Mouse (Mus musculus) heart, embryonic 12.5 days (tissue): ENCODE results near the gene Ktn1. TPM values are rescaled to one million over a fixed set of nuclear protein-coding genes. Genes with fewer than 3 reads are reported as not detected.

Experiments
- ATAC-seq: fragments of 200-750 bp; cut with Nextera tagmentation; 2 replicates; pipeline ENCODE4 v1.8.0; 2017; ENCODE audit warnings: moderate TSS enrichment, moderate library complexity; ENCODE audit not compliant: insufficient number of reproducible peaks, low FRiP score
- H3K27ac ChIP-seq: fragments of 300-500 bp; sonication (generic); 2 replicates; pipeline ENCODE4 v1.5.1; 2016; ENCODE audit warnings: mild to moderate bottlenecking, moderate library complexity; ENCODE audit not compliant: poor library complexity, severe bottlenecking
- H3K27me3 ChIP-seq: fragments of 300-500 bp; sonication (generic); replicated peaks from 2 replicates; pipeline ENCODE4 v1.6.1; 2016; ENCODE audit warnings: mild to moderate bottlenecking, moderate library complexity
- H3K36me3 ChIP-seq: fragments of 300-500 bp; sonication (generic); 2 replicates; pipeline ENCODE4 v1.6.1; 2016; ENCODE audit warnings: mild to moderate bottlenecking, moderate library complexity
- H3K4me1 ChIP-seq: fragments of 300-500 bp; sonication (generic); replicated peaks from 2 replicates; pipeline ENCODE4 v1.6.1; 2016; ENCODE audit warnings: mild to moderate bottlenecking
- H3K4me2 ChIP-seq: fragments of 300-500 bp; sonication (generic); 2 replicates; pipeline ENCODE4 v1.6.1; 2016; ENCODE audit warnings: mild to moderate bottlenecking, moderate library complexity
- H3K4me3 ChIP-seq: fragments of 300-500 bp; sonication (generic); 2 replicates; pipeline ENCODE4 v1.5.1; 2016; ENCODE audit warnings: mild to moderate bottlenecking
- H3K9ac ChIP-seq: fragments of 300-500 bp; sonication (generic); 2 replicates; pipeline ENCODE4 v1.6.1; 2016; ENCODE audit warnings: mild to moderate bottlenecking, moderate library complexity
- H3K9me3 ChIP-seq: fragments of 300-500 bp; sonication (generic); replicated peaks from 2 replicates; pipeline ENCODE4 v1.6.1; 2016; ENCODE audit warnings: mild to moderate bottlenecking, moderate library complexity
- whole genome bisulfite sequencing: fragments of 180-500 bp; shearing (Covaris S2); methylation state at CpG from one replicate; pipeline ENCODE4 v1.1.7; 2016; 5-methylcytosine and 5-hydroxymethylcytosine counted together
- polyA plus RNA-seq: library from polyadenylated mRNA; unstranded; fragments of >200 nt; fragmentation: Nextera tagmentation; extraction: Ambion mirVana; gene quantifications from 2 replicates; pipeline ENCODE4 v1.2.1, GENCODE M21; 2016

Ktn1 gene
- polyA plus RNA-seq, 1 experiment from 2014 or later: 93.5 TPM

DNA sequence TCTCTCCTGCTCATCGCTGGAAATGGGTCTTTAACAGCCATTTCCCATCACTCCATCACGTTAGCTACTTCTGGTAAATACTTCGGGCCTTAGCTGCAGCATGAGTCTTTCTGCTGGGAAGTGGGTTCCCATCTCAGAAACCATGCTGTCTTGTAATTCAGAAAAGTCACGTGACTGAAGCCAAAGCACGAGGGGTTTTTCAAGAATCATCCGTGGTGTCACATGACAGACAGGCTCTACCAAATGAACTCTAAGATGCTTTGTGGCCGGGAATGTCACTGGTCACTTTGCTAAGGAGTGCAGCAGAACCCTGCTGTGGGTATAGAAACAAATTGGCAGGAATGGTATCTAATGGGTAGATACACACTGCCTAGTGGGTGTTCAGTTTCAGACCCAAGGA, 2.6 kb upstream of the Ktn1 start:
- WGBS: 60% methylated on average over 7 of the region's 7 CpGs
- peaks cover 14% of the 10 kb centered on the region for H3K4me1 ChIP-seq
- H3K9me3 ChIP-seq: no peaks in the 10 kb centered on the region
- ATAC-seq: no peak
- no peak overlapping the region for H3K27ac ChIP-seq
- H3K27me3 ChIP-seq: no peaks in the 10 kb centered on the region
- H3K4me2 ChIP-seq: no peak overlapping the region
- no peaks in the 10 kb centered on the region for H3K36me3 ChIP-seq
- H3K4me3 ChIP-seq: no peak overlapping the region
- no peak overlapping the region for H3K9ac ChIP-seq

DNA sequence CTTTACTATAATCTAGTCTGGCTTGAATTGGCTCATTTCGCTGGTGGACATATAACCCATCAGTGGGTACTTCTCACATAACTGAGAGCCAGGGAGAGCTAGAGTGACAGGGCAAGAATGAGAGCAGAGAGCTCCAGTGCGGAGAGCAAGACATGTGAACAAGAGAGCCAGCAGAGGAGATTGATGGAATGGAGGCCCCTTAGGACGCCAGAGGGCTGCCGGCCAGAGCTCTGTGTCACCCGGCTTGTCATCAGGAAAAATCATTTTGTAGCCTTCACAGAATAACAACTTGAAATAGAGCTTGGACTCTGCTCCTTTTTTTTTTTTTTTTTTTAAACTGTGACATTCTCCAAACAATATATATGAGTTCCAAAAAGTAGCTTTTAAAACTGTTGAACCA, 2.0 kb upstream of the Ktn1 start:
- Histone ChIP-seq H3K27ac (no peak overlapping the region), H3K4me3 (no peak overlapping the region), H3K27me3 (no peaks in the 10 kb centered on the region), H3K9ac (no peak overlapping the region), H3K36me3 (no peaks in the 10 kb centered on the region), H3K4me1 (peaks cover 19% of the 10 kb centered on the region), H3K9me3 (no peaks in the 10 kb centered on the region), H3K4me2 (no peak overlapping the region)
- 44% methylated on average over 5 of the region's 5 CpGs for WGBS
- ATAC-seq: no peak

DNA sequence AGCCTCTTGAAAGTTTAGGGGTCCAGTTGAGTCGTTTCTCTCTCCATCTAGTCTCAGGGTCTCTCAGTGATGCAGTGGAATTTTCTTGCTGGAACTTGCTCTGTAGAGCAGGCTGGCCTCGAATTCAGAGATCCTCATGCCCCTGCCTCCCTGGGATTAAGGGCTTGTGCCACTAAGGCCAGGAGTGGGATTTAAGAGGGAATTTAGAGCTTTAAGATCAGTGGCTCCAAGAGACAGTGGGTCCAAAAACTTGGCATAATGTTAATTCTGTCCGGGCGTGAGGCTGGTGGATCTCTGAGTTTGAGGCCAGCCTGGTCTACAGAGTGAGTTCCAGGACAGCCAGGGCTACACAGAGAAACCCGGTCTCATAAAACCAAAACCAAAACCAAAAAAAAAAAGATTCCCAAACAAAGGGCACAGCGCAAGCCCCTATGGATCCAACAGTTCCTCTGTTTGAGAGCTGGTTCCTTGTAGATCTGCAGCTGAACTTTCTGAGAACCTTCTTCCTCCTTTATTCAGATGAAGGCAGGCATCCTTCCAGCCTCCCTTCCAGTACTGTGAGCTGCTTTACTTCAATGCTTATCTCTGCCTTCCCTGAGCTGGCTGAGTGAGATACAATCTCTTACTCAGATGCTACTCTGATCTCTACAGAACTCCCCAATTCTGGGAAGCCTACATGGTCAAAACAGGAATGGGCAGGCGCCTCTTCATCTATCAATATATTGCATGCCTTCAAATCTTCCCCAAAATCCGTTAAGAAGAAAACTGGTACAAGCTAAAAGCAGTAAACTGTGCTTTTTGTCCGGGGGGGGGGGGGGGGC, 1.3 kb upstream of the Ktn1 start:
- Histone ChIP-seq H3K4me2 (no peak overlapping the region), H3K9ac (no peak overlapping the region), H3K27ac (no peak overlapping the region), H3K4me1 (peaks cover 21% of the 10 kb centered on the region), H3K4me3 (no peak overlapping the region), H3K36me3 (no peaks in the 10 kb centered on the region), H3K27me3 (no peaks in the 10 kb centered on the region), H3K9me3 (no peaks in the 10 kb centered on the region)
- ATAC-seq: no peak
- WGBS: 70% methylated on average over 9 of the region's 9 CpGs

DNA sequence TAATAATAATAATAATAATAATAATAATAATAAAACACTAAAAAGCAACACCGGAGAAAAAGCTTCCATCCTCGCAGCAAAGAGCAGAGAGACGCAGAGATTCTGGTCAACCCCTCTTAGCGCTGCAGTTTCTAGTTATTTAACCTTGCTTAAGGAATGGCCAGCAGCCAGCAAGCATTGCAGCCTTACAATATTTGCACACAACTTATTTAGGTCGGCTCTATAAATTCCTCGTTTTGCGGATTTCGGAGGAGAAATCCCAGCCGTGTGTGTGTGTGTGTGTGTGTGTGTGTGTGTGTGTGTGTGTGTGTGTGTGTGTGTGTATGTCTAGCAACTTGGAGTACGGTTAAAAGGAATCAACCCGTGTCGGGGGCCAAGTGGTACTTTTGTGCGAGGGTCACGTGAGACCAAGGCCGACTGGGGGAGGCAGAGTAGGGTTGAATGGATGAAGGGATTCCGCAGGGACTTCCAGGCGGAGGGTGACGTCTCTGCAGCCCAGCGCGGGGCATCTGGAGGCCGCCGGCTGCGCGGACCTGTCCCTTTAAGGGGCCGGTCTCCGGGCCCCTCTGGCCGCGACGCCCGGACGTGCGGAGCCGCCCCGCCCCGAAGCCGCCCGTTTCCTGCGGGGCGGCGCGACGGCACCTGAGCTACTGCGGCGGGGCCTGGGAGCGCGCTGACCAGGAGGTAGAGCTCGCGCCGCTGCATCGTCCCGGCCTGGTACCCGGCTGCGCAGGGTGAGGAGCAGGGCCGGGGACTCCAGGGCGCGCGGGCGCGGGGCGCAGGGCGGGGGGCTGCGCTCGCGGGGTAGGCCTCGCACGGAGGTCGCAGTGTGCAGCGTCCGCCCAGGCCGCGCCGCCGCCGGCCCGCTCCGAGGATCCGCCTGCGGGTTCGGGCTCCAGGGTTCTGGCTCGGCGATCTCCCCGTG, 720 bp downstream of the Ktn1 start:
- WGBS: under 1% methylated on average over 82 of the region's 82 CpGs
- ATAC-seq: peak; percentile 95
- Histone ChIP-seq H3K9ac (peak overlapping the region; percentile 99), H3K4me3 (peak overlapping the region; percentile 99), H3K4me2 (peak overlapping the region; percentile 85), H3K4me1 (peaks cover 21% of the 10 kb centered on the region), H3K36me3 (no peaks in the 10 kb centered on the region), H3K27ac (peak overlapping the region; percentile 99), H3K27me3 (no peaks in the 10 kb centered on the region), H3K9me3 (no peaks in the 10 kb centered on the region)

DNA sequence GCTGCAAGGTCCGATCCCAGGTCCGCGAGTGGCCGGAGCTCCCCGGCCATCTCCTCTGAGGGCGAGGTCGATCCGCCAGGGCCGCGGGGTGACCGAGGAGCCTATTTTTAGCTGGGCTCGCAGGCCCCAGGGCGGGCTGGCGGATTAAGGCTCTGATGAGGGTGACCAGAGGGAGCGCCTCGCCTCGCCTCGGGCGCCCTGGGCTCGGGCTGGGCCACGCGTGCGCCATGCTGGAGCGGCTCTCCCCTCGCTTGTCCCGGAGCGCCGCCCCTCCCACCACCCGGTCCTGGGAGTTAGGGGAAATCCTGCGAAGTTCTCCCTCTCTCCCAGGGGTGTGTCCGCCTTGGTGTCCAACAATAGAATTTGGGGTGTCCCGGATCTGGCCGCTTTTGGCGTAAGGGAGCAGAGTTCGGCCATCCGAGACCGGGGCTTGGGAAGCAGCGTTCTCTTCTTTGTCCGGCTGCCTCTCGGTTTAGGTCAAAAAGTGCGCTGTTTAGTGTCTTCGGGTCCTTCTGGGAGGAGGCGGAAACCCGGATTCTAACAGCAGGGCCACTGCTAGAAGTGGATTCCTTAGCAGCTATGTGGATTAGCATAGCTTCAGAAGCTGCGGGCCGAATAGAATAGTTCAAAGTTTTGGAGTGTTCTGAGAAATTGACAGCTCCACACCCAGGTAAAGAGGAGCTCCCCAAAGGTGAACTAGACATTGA, 1.5 kb downstream of the Ktn1 start:
- no peaks in the 10 kb centered on the region for H3K27me3 ChIP-seq
- WGBS: under 1% methylated on average over 46 of the region's 46 CpGs
- H3K9ac ChIP-seq: peak overlapping the region; percentile 99
- peaks cover 24% of the 10 kb centered on the region for H3K4me1 ChIP-seq
- H3K4me3 ChIP-seq: peak overlapping the region; percentile 99
- H3K36me3 ChIP-seq: 0 out of 2 replicates have a peak, but pooled peaks cover 2% of the 10 kb centered on the region
- H3K4me2 ChIP-seq: peak overlapping the region; percentile 85
- no peaks in the 10 kb centered on the region for H3K9me3 ChIP-seq
- H3K27ac ChIP-seq: peak overlapping the region; percentile 99
- peak; percentile 84 for ATAC-seq

DNA sequence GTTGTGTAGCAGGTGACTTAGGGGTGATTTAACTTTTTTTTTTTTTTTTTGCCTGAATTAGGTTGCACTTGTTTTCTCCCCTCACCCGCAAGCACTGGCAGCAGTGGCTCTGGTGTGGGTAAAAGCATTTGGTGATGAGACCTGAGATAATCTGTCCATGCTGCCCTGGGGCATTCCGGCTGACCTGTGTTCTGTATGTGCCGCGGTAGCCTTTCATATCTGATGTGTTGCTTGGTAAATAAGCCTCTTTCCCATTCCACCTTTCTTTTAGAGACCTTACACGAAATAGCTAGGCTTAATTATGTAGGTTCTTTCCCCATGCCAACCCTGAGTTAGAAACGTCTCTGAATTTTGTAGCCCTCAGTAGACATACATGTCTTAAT, 2.1 kb downstream of the Ktn1 start:
- Histone ChIP-seq H3K9ac (peak overlapping the region; percentile 99), H3K27me3 (no peaks in the 10 kb centered on the region), H3K4me3 (peak overlapping the region; percentile 99), H3K36me3 (0 out of 2 replicates have a peak, but pooled peaks cover 2% of the 10 kb centered on the region), H3K9me3 (no peaks in the 10 kb centered on the region), H3K4me1 (peaks cover 24% of the 10 kb centered on the region), H3K4me2 (peak overlapping the region; percentile 85), H3K27ac (peak overlapping the region; percentile 99; the same call in 1 of the 2 replicates)
- ATAC-seq: no peak
- WGBS: 21% methylated on average over 6 of the region's 6 CpGs

DNA sequence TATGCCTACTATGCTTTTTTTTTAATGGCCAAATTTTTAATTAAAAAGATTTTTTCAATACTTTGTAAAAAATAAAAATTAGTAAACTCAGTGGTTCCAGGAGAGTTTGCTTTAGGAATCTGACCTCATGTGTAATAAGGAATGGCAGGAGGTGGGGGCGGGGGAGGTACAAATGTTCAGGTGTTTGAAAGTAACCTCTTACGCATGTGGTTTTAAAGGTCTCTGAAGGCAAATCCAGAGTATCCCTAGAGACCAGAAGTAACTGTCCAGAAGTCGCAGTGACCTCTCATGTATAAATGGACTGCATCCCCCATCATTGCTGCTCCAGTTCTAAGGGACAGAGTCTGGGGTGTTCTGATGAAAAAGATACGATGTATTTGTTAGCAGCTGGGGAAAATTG, 3.0 kb downstream of the Ktn1 start:
- Histone ChIP-seq H3K4me3 (no peak overlapping the region), H3K4me1 (peaks cover 20% of the 10 kb centered on the region), H3K4me2 (0 out of 2 replicates have a peak overlapping the region, but pooled peaks have one; percentile 40), H3K27ac (no peak overlapping the region), H3K27me3 (no peaks in the 10 kb centered on the region), H3K9me3 (no peaks in the 10 kb centered on the region), H3K9ac (0 out of 2 replicates have a peak overlapping the region, but pooled peaks have one; percentile 31), H3K36me3 (peaks cover 8% of the 10 kb centered on the region; the same call in 1 of the 2 replicates)
- ATAC-seq: no peak
- WGBS: 85% methylated on average over 4 of the region's 4 CpGs

DNA sequence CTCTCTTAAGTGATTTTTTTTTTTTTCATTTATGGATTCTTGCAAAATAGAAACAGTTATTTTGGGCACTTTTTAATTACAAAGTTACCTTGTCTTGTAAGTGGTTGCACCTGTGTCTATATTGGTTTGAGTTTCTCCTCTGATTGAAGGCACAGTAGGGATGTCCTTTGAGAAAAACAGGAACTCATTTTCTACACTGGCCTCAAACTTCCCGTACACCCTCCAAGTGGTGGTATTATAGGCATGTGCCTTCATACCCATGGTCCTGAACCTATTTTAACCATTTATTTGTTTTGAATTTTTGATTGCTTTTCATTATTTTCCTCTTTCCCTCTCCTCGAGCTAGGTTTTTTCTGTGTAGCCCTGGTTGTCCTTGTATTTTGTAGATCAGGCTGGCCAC, 7.2 kb downstream of the Ktn1 start:
- no peaks in the 10 kb centered on the region for H3K9me3 ChIP-seq
- H3K9ac ChIP-seq: no peak overlapping the region
- no peak for ATAC-seq
- 87% methylated on average over 2 of the region's 2 CpGs for WGBS
- no peak overlapping the region for H3K27ac ChIP-seq
- H3K4me3 ChIP-seq: no peak overlapping the region
- peaks cover 37% of the 10 kb centered on the region for H3K4me1 ChIP-seq
- peaks cover 10% of the 10 kb centered on the region; the same call in 1 of the 2 replicates for H3K36me3 ChIP-seq
- H3K4me2 ChIP-seq: no peak overlapping the region
- no peaks in the 10 kb centered on the region for H3K27me3 ChIP-seq

DNA sequence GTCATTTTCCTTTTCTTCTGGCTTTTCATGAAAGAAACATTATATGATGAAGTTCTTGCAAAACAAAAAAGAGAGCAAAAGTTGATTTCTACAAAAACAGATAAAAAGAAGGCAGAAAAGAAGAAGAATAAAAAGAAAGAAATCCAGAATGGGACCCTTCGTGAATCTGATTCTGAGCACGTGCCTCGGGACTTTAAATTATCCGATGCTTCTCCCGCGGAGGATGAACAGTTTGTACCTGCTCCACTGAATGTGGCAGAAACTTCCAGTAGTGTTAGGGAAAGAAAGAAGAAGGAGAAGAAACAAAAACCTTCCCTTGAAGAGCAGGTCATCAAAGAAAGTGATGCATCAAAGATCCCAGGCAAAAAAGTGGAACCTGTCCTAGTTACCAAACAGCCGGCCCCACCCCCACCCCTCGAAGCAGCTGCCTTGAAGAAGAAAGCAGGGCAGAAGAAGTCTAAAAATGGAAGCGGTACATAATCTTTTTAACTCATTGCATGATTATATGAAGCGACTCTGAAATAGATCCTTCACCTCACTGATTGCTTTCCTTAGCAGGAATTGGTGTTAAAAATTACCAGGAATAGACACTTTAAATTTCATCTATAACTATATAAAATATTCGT, 15.7 kb downstream of the Ktn1 start:
- H3K36me3 ChIP-seq: peaks cover 28% of the 10 kb centered on the region
- 76% methylated on average over 11 of the region's 11 CpGs for WGBS

DNA sequence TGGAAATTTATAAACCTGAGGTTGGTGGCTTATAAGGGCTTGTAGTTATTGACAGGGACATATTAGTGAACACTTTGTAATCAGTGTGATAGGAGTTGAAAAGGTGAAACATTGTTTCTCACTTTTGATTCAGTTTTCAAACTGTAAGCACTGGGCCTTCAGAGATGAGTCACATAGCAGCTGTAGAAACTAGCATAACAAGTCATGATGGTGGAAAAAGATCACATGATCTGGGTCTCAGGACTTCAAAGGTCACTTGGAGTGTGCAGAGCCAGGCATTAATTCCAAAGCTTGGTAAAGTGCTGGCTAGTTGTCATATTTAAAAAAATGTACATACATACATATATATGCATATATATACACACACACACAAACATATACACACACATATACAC, 16.2 kb downstream of the Ktn1 start:
- ATAC-seq: no peak
- Histone ChIP-seq H3K27ac (no peak overlapping the region), H3K9ac (no peak overlapping the region), H3K9me3 (no peaks in the 10 kb centered on the region), H3K4me3 (no peak overlapping the region), H3K36me3 (peaks cover 33% of the 10 kb centered on the region), H3K27me3 (no peaks in the 10 kb centered on the region), H3K4me1 (peaks cover 5% of the 10 kb centered on the region; the same call in 1 of the 2 replicates), H3K4me2 (no peak overlapping the region)

More for the DNA sequence above, 15.7 kb downstream of the Ktn1 start:
- H3K4me3 ChIP-seq: no peak overlapping the region
- H3K27ac ChIP-seq: no peak overlapping the region
- no peak overlapping the region for H3K9ac ChIP-seq
- ATAC-seq: no peak
- peaks cover 8% of the 10 kb centered on the region; the same call in 1 of the 2 replicates for H3K4me1 ChIP-seq
- no peaks in the 10 kb centered on the region for H3K9me3 ChIP-seq
- no peaks in the 10 kb centered on the region for H3K27me3 ChIP-seq
- no peak overlapping the region for H3K4me2 ChIP-seq
